Mouse (Mus musculus): ENCODE results near the gene Gdpd2. TPM values are rescaled to one million over a fixed set of nuclear protein-coding genes. Genes with fewer than 3 reads are reported as not detected.

The Gdpd2 gene
- not detected for polyA plus RNA-seq (2015; fragmentation: Illumina TruSeq; extraction: RNeasy Lipid Tissue Mini Kit (QIAGEN cat#74804); ENCODE audit: insufficient read depth, low read depth, low replicate concordance)

GRCm38 (mm10) chrX:100729665-100730188, at the start of gene Gdpd2:
TSS of gene Gdpd2 (plus strand) at chrX:100729873.

GRCm38 (mm10) chrX:100767181-100767884, 37.7 kb downstream of the Gdpd2 start, which contains the start of gene Dlg3:
TSS of gene Dlg3 (plus strand) at chrX:100767722.

Other genes starting within 250 kb of the Gdpd2 start
- 11.2 TPM for gene Igbp1, start 235.6 kb upstream of the Gdpd2 start, polyA plus RNA-seq (2015; fragmentation: Illumina TruSeq; extraction: RNeasy Lipid Tissue Mini Kit (QIAGEN cat#74804); ENCODE audit: insufficient read depth, low read depth, low replicate concordance)
- not detected for gene Dgat2l6, start 205.0 kb upstream of the Gdpd2 start, polyA plus RNA-seq (2015; fragmentation: Illumina TruSeq; extraction: RNeasy Lipid Tissue Mini Kit (QIAGEN cat#74804); ENCODE audit: insufficient read depth, low read depth, low replicate concordance)
- not detected for gene Awat1, start 157.6 kb upstream of the Gdpd2 start, polyA plus RNA-seq (2015; fragmentation: Illumina TruSeq; extraction: RNeasy Lipid Tissue Mini Kit (QIAGEN cat#74804); ENCODE audit: insufficient read depth, low read depth, low replicate concordance)
- gene P2ry4, start 135.0 kb upstream of the Gdpd2 start, polyA plus RNA-seq (2015; fragmentation: Illumina TruSeq; extraction: RNeasy Lipid Tissue Mini Kit (QIAGEN cat#74804); ENCODE audit: insufficient read depth, low read depth, low replicate concordance): not detected
- not detected for gene Arr3, start 124.4 kb upstream of the Gdpd2 start, polyA plus RNA-seq (2015; fragmentation: Illumina TruSeq; extraction: RNeasy Lipid Tissue Mini Kit (QIAGEN cat#74804); ENCODE audit: insufficient read depth, low read depth, low replicate concordance)
- not detected for gene Kif4, start 104.1 kb upstream of the Gdpd2 start, polyA plus RNA-seq (2015; fragmentation: Illumina TruSeq; extraction: RNeasy Lipid Tissue Mini Kit (QIAGEN cat#74804); ENCODE audit: insufficient read depth, low read depth, low replicate concordance)
- gene Pdzd11, start 103.3 kb upstream of the Gdpd2 start, polyA plus RNA-seq (2015; fragmentation: Illumina TruSeq; extraction: RNeasy Lipid Tissue Mini Kit (QIAGEN cat#74804); ENCODE audit: insufficient read depth, low read depth, low replicate concordance): 8.1 TPM
- gene Dlg3, start 37.8 kb downstream of the Gdpd2 start, polyA plus RNA-seq (2015; fragmentation: Illumina TruSeq; extraction: RNeasy Lipid Tissue Mini Kit (QIAGEN cat#74804); ENCODE audit: insufficient read depth, low read depth, low replicate concordance): 7.2 TPM